Mouse (Mus musculus) G1E (cell line): Measurements from ENCODE around the gene Sh2d6. TPM values are rescaled to one million over a fixed set of nuclear protein-coding genes. Genes with fewer than 3 reads are reported as not detected.

Experiments used
- ATAC-seq: 2 replicates; pipeline ENCODE4 v1.8.0; 2016; ENCODE audit warnings: mild to moderate bottlenecking; ENCODE audit not compliant: insufficient number of reproducible peaks, poor library complexity, low FRiP score, severe bottlenecking; ENCODE audit errors: extremely low read depth
- DNase-seq: peaks from one replicate; pipeline ENCODE4 v3.0.0; 2012; ENCODE audit warnings: low spot score
- H3K27me3 ChIP-seq: 2 replicates; pipeline ENCODE4 v1.6.1; 2012; ENCODE audit warnings: mild to moderate bottlenecking, low read length, inconsistent platforms; ENCODE audit not compliant: insufficient read depth
- H3K36me3 ChIP-seq: replicated peaks from 2 replicates; pipeline ENCODE3; 2012; ENCODE audit warnings: mild to moderate bottlenecking, inconsistent platforms
- H3K4me1 ChIP-seq: 2 replicates; pipeline ENCODE4 v1.6.1; 2012; ENCODE audit warnings: low read depth, low read length, inconsistent platforms, mixed read lengths; ENCODE audit not compliant: insufficient read depth
- H3K4me3 ChIP-seq: 2 replicates; pipeline ENCODE4 v1.5.1; 2012; ENCODE audit warnings: low read depth, mild to moderate bottlenecking, inconsistent platforms, low read length, moderate library complexity, mixed read lengths
- H3K9me3 ChIP-seq: replicated peaks from 2 replicates; pipeline ENCODE4 v1.6.1; 2012; ENCODE audit warnings: inconsistent platforms
- CTCF ChIP-seq: IDR thresholded peaks from 2 replicates; pipeline ENCODE4 v1.5.1; 2012; ENCODE audit warnings: low read depth, low read length, inconsistent platforms, mixed read lengths
- GATA1 ChIP-seq: IDR thresholded peaks from 2 replicates; pipeline ENCODE4 v1.6.1; 2012; ENCODE audit warnings: borderline replicate concordance, low read length, inconsistent platforms, mixed read lengths
- GATA2 ChIP-seq: IDR thresholded peaks from 2 replicates; pipeline ENCODE4 v1.6.1; 2012; ENCODE audit warnings: low read depth, low read length, inconsistent platforms, borderline replicate concordance
- POLR2AphosphoS5 ChIP-seq: IDR thresholded peaks from 2 replicates; pipeline ENCODE4 v1.6.1; 2012; ENCODE audit warnings: low read depth, low read length, inconsistent platforms; ENCODE audit not compliant: insufficient replicate concordance
- TAL1 ChIP-seq: conservative IDR thresholded peaks from 2 replicates; pipeline ENCODE4 v1.6.1; 2012; ENCODE audit warnings: low read depth, low read length, inconsistent platforms, mixed read lengths
- polyA plus RNA-seq: library from polyadenylated mRNA; stranded (reverse); fragments of >175 nt; gene quantifications from 2 replicates; pipeline ENCODE4 v1.2.3, GENCODE M21; 2012
- total RNA-seq, 2 experiments: library from RNA; stranded (forward) in 1 of 2; stranded (reverse) in 1 of 2; fragments of 200-1000 nt in 1 of 2; fragments of >200 nt in 1 of 2; fragmentation: Nextera tagmentation in 1 of 2; gene quantifications; 2 replicates each; pipeline ENCODE4 v1.2.3; 2014 to 2017

Sh2d6 gene
- total RNA-seq (2014; fragmentation: Nextera tagmentation): not detected in 2 replicates
- total RNA-seq (2017): 0.16 TPM in 1 of 2 replicates, not detected in the other
- not detected in 2 replicates for polyA plus RNA-seq

DNA sequence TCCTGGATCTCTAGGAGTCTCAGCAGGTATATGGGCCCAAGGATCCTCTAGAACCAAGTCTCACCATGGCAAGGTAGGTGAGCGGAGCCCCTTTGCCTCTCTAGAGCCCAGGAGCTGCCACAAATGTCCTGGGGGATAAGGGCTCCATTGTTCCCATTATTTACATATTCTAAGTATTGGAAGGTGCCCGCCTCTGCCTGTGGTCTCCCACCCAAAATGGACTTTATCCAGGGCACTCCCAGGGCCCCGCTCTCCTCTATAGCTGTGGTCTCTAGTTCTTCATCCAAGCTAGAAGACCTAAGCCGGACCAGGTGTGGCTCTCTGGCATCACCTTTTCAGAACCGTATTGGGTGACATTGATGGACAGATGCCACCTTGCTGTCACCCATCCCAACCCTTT, at the start of gene Sh2d6:
Gene Sh2d6, minus strand, starts transcription at position 101 of the 400 bp plus-strand sequence.
- no peaks in the 10 kb centered on the region for H3K36me3 ChIP-seq
- TF ChIP-seq GATA2 (no peak), POLR2AphosphoS5 (no peak), TAL1 (no peak), CTCF (no peak), GATA1 (no peak)
- peaks cover 49% of the 10 kb centered on the region for H3K27me3 ChIP-seq
- H3K4me3 ChIP-seq: no peak within 1 kb of the TSS
- DNase-seq (no peak), ATAC-seq (no peak)
- no peaks in the 10 kb centered on the region for H3K9me3 ChIP-seq
- peaks cover 11% of the 10 kb centered on the region; the same call in 1 of the 2 replicates for H3K4me1 ChIP-seq

DNA sequence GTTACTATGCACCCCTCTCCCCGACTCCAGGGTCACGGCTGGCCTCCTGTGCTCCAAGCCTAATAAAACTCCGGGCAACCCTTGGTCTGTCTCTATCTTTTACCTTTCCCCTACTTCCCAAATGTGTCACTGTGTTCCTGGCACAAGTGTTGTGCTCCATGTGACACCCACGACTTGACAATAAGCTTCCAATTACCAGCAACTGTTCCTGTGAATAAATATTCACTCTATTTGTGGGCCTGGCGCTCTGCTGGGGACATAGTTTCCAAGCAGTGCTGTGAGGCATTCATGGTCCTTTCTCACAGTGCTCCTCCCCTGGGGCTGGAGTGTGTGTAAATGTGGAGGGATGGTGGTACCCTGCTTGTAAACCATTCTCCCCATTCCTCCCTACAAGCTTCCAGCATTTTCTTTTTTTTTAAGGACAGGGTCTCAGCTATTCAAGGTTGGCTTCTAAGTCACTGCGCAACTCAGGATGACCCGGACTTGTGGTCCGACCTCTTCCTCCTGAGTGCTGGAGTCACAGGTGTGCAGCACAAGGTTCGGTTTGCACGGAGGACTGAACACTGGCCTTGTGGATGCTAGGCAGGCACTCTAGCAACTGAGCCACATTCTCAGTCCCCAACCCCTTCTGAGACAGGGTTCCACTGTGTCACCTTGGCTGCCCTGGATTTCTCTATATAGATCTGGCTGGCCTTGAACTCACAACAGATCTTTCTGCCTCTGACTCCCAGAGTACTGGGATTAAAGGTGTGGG, 49.3 kb upstream of the Sh2d6 start:
- DNase-seq (no peak), ATAC-seq (no peak)
- Histone ChIP-seq H3K4me3 (no peak overlapping the region), H3K4me1 (no peaks in the 10 kb centered on the region), H3K27me3 (no peaks in the 10 kb centered on the region), H3K36me3 (peaks cover 69% of the 10 kb centered on the region), H3K9me3 (no peaks in the 10 kb centered on the region)
- TF ChIP-seq TAL1: no peak

DNA sequence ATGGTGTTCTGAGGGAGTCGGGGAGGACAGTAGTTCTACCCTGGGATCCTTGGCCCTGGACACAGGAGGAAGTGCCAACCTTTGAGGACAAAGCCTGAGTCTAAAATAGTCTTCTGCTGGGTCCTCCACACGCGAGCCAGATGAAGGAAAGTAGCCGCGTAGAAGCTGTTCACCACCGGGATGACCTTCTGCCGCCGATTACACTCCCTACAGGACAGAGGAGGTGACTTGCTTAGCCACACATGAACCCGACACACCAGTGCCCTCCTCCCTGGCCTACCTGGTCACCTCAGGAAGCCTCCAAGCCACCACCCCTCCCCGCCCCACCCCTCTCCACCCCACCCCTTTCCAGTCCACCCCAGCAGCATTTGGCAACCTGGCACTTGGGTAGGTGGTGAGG, 47.2 kb upstream of the Sh2d6 start:
- ATAC-seq (no peak), DNase-seq (no peak)
- H3K27me3 ChIP-seq: no peaks in the 10 kb centered on the region
- peaks cover 51% of the 10 kb centered on the region for H3K36me3 ChIP-seq
- H3K4me1 ChIP-seq: no peaks in the 10 kb centered on the region
- TF ChIP-seq GATA2 (no peak), GATA1 (no peak), CTCF (no peak), TAL1 (no peak), POLR2AphosphoS5 (no peak)
- no peak overlapping the region for H3K4me3 ChIP-seq
- H3K9me3 ChIP-seq: no peaks in the 10 kb centered on the region

DNA sequence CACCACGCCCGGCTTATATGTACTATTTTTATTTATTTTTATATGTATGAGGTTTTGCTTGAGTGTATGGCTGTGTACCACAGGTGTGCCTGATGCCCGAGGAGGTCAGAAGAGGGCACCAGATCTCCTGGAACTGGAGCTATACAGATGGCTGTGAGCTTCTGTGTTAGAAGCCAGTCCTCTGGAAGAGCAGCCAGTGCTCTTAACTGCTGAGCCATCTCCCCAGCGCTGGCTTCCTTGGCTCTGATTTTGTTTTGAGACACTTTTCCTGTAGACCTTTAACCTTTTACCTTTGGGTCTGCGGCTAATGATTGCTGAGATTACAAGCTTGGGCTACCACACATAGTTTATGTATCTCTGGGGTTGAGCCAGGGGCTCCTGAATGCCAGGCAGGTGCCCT, 46.0 kb upstream of the Sh2d6 start:
- H3K9me3 ChIP-seq: no peaks in the 10 kb centered on the region
- TF ChIP-seq GATA2 (no peak), POLR2AphosphoS5 (no peak), CTCF (no peak), TAL1 (no peak), GATA1 (no peak)
- H3K4me1 ChIP-seq: peaks cover under 1% of the 10 kb centered on the region; the same call in 1 of the 2 replicates
- no peaks in the 10 kb centered on the region for H3K27me3 ChIP-seq
- DNase-seq (no peak), ATAC-seq (no peak)
- no peak overlapping the region for H3K4me3 ChIP-seq
- peaks cover 57% of the 10 kb centered on the region for H3K36me3 ChIP-seq

DNA sequence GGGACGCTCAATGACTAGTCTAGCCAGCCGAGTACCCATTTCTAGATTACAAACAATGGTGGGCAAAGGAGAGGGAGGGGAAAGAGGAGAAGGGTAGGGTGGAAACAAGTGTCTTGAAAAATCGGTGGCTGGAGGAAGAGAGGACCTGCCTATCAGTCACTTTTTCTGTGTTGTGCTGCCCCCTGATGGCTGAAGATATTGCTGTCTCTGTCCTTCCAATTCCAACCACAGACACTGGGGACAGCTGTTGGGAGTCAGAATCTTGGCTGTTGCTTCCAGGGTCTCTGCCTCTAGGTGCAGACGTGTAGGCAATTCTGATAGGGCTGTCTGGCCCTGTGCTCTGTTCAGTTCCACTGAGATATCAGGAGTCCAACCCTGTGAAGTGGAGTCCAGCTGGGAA, 44.5 kb upstream of the Sh2d6 start:
- Histone ChIP-seq H3K4me3 (no peak overlapping the region), H3K4me1 (peaks cover 2% of the 10 kb centered on the region; the same call in 1 of the 2 replicates), H3K9me3 (no peaks in the 10 kb centered on the region), H3K27me3 (no peaks in the 10 kb centered on the region), H3K36me3 (peaks cover 61% of the 10 kb centered on the region)
- DNase-seq (peak; percentile 72), ATAC-seq (0 out of 2 replicates have a peak, but pooled peaks have one; percentile 40)
- TF ChIP-seq CTCF (peak; percentile 65), GATA2 (no peak)

DNA sequence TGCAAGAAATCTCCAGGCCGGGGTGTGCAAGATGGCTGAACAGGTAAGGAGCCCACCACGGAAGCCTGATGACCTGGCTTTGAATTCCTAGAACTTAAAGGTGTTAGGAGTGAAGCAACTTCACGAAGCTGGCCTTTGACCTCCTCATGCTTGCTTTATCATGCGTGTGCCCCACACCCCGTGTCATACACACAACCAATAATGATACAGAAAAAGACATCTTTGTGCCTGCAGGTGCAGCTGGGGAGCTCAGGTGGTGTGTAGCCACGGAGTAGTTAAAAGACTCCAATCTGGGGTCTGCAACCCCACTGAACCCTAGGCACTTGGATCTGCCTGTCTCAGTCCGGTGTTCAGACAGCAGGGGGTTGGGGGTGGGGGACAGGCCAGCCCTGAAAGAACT, 44.0 kb upstream of the Sh2d6 start:
- Histone ChIP-seq H3K4me3 (no peak overlapping the region), H3K4me1 (peaks cover 2% of the 10 kb centered on the region; the same call in 1 of the 2 replicates), H3K27me3 (no peaks in the 10 kb centered on the region), H3K9me3 (no peaks in the 10 kb centered on the region), H3K36me3 (peaks cover 61% of the 10 kb centered on the region)
- TF ChIP-seq POLR2AphosphoS5: no peak
- no peak for TF ChIP-seq CTCF
- no peak for TF ChIP-seq TAL1
- TF ChIP-seq GATA1: no peak
- TF ChIP-seq GATA2: no peak
- DNase-seq (no peak), ATAC-seq (no peak)
